Mouse (Mus musculus): ENCODE results near the gene Slc17a5.

- TF ChIP-seq CTCF (IDR thresholded peaks at IDR 0.05; ENCODE audit: extremely low read depth, insufficient read length, insufficient replicate concordance, low read depth, low read length) (no peak), POLR2A (IDR thresholded peaks at IDR 0.05; ENCODE audit: low read depth, low read length) (no peak)
These were observed 8.0 kb downstream of the Slc17a5 start for GRCm38 (mm10) chr9:78579644-78580396.

Data from small intestine, adult 2 months (tissue).